Mouse (Mus musculus) ES-E14 (cell line): Measurements from ENCODE around the gene Fer.

ENCODE experiments used
- CHD2 ChIP-seq: IDR thresholded peaks from 2 replicates; pipeline ENCODE4 v1.6.1; 2014; ENCODE audit warnings: mild to moderate bottlenecking, low read depth, low read length, inconsistent platforms
- HCFC1 ChIP-seq: IDR thresholded peaks from 2 replicates; pipeline ENCODE4 v1.6.1; 2012; ENCODE audit warnings: low read length, inconsistent platforms, borderline replicate concordance; ENCODE audit not compliant: insufficient read depth
- MAFK ChIP-seq: IDR thresholded peaks from 2 replicates; pipeline ENCODE4 v1.6.1; 2014; ENCODE audit warnings: mild to moderate bottlenecking, low read depth, low read length, inconsistent platforms; ENCODE audit not compliant: insufficient read depth
- ZC3H11A ChIP-seq: IDR thresholded peaks from 2 replicates; pipeline ENCODE4 v1.6.1; 2012; ENCODE audit warnings: low read depth, mild to moderate bottlenecking, inconsistent platforms, low read length, borderline replicate concordance

- TF ChIP-seq HCFC1: no peak
- no peak for TF ChIP-seq CHD2
- no peak for TF ChIP-seq ZC3H11A
- no peak for TF ChIP-seq MAFK
These were observed 319.7 kb downstream of the Fer start for GRCm38 (mm10) chr17:64182599-64182998.
